ENCODE assay signal across 2 mouse cellular contexts in the genomic region with DNA sequence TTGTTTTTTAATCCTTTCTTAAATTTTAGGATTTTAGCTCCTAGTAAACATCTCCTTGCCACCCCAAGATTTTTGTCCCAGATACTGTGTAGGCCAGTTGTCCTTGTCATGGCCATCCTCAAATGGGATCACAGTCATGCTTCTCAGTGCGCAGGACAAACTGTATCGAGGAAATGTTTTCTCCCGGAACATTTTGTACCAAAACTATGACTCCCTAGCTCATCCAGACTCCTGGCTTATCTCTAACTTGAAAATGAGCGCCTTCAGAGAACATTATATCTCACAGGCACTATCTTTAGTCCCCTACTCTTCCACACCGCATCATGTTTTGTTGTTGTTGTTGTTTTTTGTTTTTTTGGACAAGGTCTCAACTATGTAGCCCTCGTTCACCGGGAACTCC.
TF ChIP-seq lines count a peak whose summit lies in the region.

No protein-coding gene starts in this region.

TF ChIP-seq in CH12.LX, 34 proteins besides CTCF, POLR2A, EP300 and RAD21:
- TF ChIP-seq ELF1 (IDR thresholded peaks at IDR 0.05; ENCODE audit: low read depth, low read length) (no peak), SMC3 (IDR thresholded peaks at IDR 0.05; ENCODE audit: low read depth, low read length) (no peak)

TF ChIP-seq in MEL, 35 proteins besides CTCF, POLR2A, EP300 and RAD21:
- TF ChIP-seq MAFK (IDR thresholded peaks at IDR 0.05; ENCODE audit: borderline replicate concordance, low read depth, low read length) (no peak), SIN3A (IDR thresholded peaks at IDR 0.05; ENCODE audit: low read length) (no peak), MYC (IDR thresholded peaks at IDR 0.05; ENCODE audit: low read depth, low read length) (no peak), ZKSCAN1 (IDR thresholded peaks at IDR 0.05; ENCODE audit: low read depth, low read length) (no peak), CHD1 (IDR thresholded peaks at IDR 0.05; ENCODE audit: low read depth, low read length) (no peak), ZC3H11A (IDR thresholded peaks at IDR 0.05; ENCODE audit: low read depth, low read length) (no peak), MXI1 (IDR thresholded peaks at IDR 0.05; ENCODE audit: low read depth, low read length) (no peak), MAZ (IDR thresholded peaks at IDR 0.05; ENCODE audit: low read depth, low read length) (no peak), ZMIZ1 (IDR thresholded peaks at IDR 0.05; ENCODE audit: low read depth, low read length) (no peak), TAL1 (IDR thresholded peaks at IDR 0.05; ENCODE audit: low read length) (no peak), TBP (IDR thresholded peaks at IDR 0.05; ENCODE audit: low read depth, low read length) (no peak), MEF2A (IDR thresholded peaks at IDR 0.05; ENCODE audit: extremely low read depth, insufficient replicate concordance, low read depth, low read length, poor library complexity, severe bottlenecking) (no peak), ELF1 (IDR thresholded peaks at IDR 0.05; ENCODE audit: low read depth, low read length) (no peak), BHLHE40 (IDR thresholded peaks at IDR 0.05; ENCODE audit: borderline replicate concordance, low read depth, low read length) (no peak), NRF1 (IDR thresholded peaks at IDR 0.05; ENCODE audit: insufficient read depth, low read depth, low read length, poor library complexity, severe bottlenecking) (no peak), POLR2AphosphoS2 (IDR thresholded peaks at IDR 0.05; ENCODE audit: low read length) (no peak)
